8 mouse cellular contexts compared by ENCODE assay signal in the genomic region with DNA sequence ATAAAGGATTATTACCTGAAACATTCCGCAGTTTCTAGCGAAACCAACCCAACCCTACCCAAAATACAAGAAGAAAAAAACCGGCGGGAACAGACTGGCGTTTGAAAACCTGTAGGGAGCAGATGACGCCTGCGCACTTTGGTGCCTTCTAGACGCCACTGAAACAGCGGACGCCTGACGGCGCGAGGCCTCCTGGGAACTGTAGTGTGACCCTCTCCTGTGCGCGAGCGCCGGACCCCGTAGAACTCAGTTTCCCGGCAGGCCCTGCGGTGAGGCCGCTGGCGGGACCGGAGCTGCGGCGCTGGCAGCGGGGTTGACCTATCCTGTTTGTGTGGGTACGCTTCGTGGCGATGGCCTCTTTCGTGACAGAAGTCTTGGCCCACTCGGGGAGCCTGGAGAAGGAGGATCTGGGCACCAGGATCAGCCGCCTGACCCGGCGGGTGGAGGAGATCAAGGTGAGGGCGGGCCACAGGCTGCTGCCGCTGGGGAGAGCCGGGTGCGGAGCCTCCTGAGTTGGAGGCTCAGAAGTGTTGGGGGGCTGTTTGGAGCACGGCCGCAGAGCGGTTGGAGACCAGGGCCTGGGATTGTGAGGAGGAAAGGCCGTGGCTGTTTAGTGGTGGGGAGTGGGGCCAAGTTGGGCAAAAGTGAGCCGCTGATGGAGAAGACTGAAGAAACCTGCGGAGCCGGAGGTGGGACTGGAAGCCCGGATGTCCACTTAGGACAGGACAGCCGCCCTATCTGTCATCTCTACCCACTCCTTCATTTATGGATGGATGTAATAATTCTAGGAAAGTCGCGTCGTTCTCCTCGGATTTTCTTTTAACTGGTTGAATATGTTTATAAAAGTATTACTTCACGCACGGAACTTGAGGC. TPM values are rescaled to one million over a fixed set of nuclear protein-coding genes. Genes with fewer than 3 reads are reported as not detected.
DNase-seq lines count a peak whose midpoint lies in the region; ATAC-seq lines count a peak whose summit lies in the region.

A gene (plus strand): TSS at position 281 of the 873 bp plus-strand sequence.

- no peaks in the 10 kb centered on the region for H3K9me3 ChIP-seq in hindbrain, embryonic 16.5 days (ENCODE audit: control insufficient read depth, low read length)

- ATAC-seq in hindbrain, embryonic 16.5 days: peak; percentile 99

- H3K9ac ChIP-seq in hindbrain, embryonic 16.5 days (ENCODE audit: low read depth, low read length): peak within 1 kb of the TSS; percentile 91

- peak within 1 kb of the TSS; percentile 78 for H3K27ac ChIP-seq in hindbrain, embryonic 16.5 days (ENCODE audit: low read depth, low read length)
- H3K27ac ChIP-seq in macrophage: peak within 1 kb of the TSS; percentile 32

- H3K36me3 ChIP-seq in hindbrain, embryonic 16.5 days (ENCODE audit: control insufficient read depth, insufficient read depth, low read length): 0 out of 2 replicates have a peak, but pooled peaks cover 2% of the 10 kb centered on the region
- H3K36me3 ChIP-seq in macrophage (ENCODE audit: inconsistent target): peaks cover under 1% of the 10 kb centered on the region; the same call in 1 of the 2 replicates

- peaks cover 12% of the 10 kb centered on the region for H3K4me1 ChIP-seq in hindbrain, embryonic 16.5 days (ENCODE audit: control insufficient read depth, insufficient read depth, low read depth, low read length)

- WGBS in hindbrain, embryonic 16.5 days: under 1% methylated on average over 53 of the region's 53 CpGs
- WGBS in macrophage (ENCODE audit: missing documents): under 1% methylated on average over 52 of the region's 53 CpGs

- DNase-seq in WW6 (ENCODE audit: low read depth, low spot score): peak; percentile 92
- DNase-seq in cerebellum, postnatal 4 days (ENCODE audit: low spot score in 2 of 2): peak; percentile 86 to 91
- peak; percentile 94 for DNase-seq in gastrocnemius, adult 18-20 months (ENCODE audit: low spot score)
- peak; percentile 96 to 98 for DNase-seq in left cerebral cortex, adult 18-20 months (ENCODE audit: low spot score in 2 of 2)
- DNase-seq in right cerebral cortex, adult 18-20 months: peak; percentile 98
- peak; percentile 68 for DNase-seq in urinary bladder, postnatal 10 days (ENCODE audit: low spot score)

- no peaks in the 10 kb centered on the region for H3K27me3 ChIP-seq in hindbrain, embryonic 16.5 days (replicated peaks; ENCODE audit: control insufficient read depth, insufficient read depth, low read length)

- peak within 1 kb of the TSS; percentile 50 for H3K4me2 ChIP-seq in hindbrain, embryonic 16.5 days (ENCODE audit: low read length)

- H3K4me3 ChIP-seq in hindbrain, embryonic 16.5 days (ENCODE audit: low read length): peak within 1 kb of the TSS; percentile 93
- H3K4me3 ChIP-seq in macrophage (ENCODE audit: inconsistent target): peak within 1 kb of the TSS; percentile 85

- H3K79me2 ChIP-seq in macrophage (ENCODE audit: inconsistent target): peaks cover 21% of the 10 kb centered on the region

RNA-seq across cellular contexts. Expression of the gene that starts here (rescaled TPM):
- total RNA-seq in gastrocnemius, adult 18-20 months (2021): 1 to 10 TPM; 6.7 to 8.3 TPM
- 22.9 and 24.3 TPM in 2 replicates for polyA plus RNA-seq in hindbrain, embryonic 16.5 days (2015; fragmentation: Nextera tagmentation; extraction: Ambion mirVana)
- total RNA-seq in left cerebral cortex, adult 18-20 months (2021): 10 to 100 TPM; 16.9 to 18.2 TPM
- total RNA-seq in macrophage (2018; cell fraction: chromatin; rRNA removed): 10 to 100 TPM; 10.3 to 43.6 (median 32.8) TPM
- total RNA-seq in macrophage (2018; cell fraction: cytosol; rRNA removed): 10 to 100 TPM in 10 of 26 experiments, 1 to 10 TPM in 16; 5.8 to 12.3 (median 9.5) TPM
- total RNA-seq in macrophage (2018; cell fraction: nucleus; rRNA removed): 10 to 100 TPM; 10.5 to 48.3 (median 23.7) TPM
- polyA plus RNA-seq in macrophage (2018): 7.8 to 13.5 TPM (median 10.9 TPM) in 3 replicates

Comparison
In these comparisons a context has a peak if more than half of its experiments do, and no peak if none do; other contexts are left out.
1. Peak in every context shown above with its lines: DNase-seq, ATAC-seq, H3K4me3 ChIP-seq and H3K27ac ChIP-seq.